In the genomic region with DNA sequence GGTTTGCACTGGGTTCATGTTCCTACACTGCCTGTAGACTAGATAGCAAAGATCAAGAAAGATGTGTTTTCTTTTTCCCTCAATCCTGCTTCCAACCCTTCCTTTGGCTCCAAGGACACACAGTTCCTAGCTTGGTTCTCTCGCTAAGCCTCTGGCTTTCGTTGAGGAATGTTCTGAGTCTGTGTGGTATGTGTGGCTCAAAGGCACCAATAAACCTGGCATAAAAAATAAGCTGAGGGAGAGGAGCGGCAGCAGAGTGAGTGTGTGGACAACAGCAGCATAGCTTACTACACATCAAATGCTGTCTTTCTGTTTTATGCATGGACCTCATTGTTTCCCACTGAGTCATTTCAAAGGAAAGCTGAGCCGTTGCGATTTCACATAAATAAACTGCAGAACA, we compare ENCODE assay signal across 21 mouse cellular contexts.
"Had no signal": no experiment of that assay in that cellular context is flagged by ENCODE, and none has a peak within 500 bp of the region (broad histone marks: within the 10 kb centered on the region; RNA-seq: fewer than 3 reads in every experiment).

No protein-coding gene starts in this region.

- H3K27ac ChIP-seq: kidney, postnatal 0 days; layer of hippocampus, adult 2 months; limb, embryonic 12.5 days; limb, embryonic 15.5 days; liver, embryonic 14.5 days; macrophage; midbrain, embryonic 12.5 days; midbrain, embryonic 15.5 days; neural tube, embryonic 13.5 days; stomach, postnatal 0 days had no signal

- H3K27me3 ChIP-seq: limb, embryonic 12.5 days; limb, embryonic 15.5 days; midbrain, embryonic 12.5 days; midbrain, embryonic 15.5 days; neural tube, embryonic 13.5 days had no signal

- H3K4me2 ChIP-seq: limb, embryonic 12.5 days; limb, embryonic 15.5 days; liver, embryonic 11.5 days; lung, embryonic 14.5 days; midbrain, embryonic 12.5 days; midbrain, embryonic 15.5 days; neural tube, embryonic 13.5 days had no signal

- H3K4me3 ChIP-seq: layer of hippocampus, adult 2 months; limb, embryonic 12.5 days; limb, embryonic 15.5 days; midbrain, embryonic 12.5 days; midbrain, embryonic 15.5 days; neural tube, embryonic 13.5 days had no signal

- H3K4me1 ChIP-seq: limb, embryonic 12.5 days; limb, embryonic 15.5 days; midbrain, embryonic 12.5 days; midbrain, embryonic 15.5 days; neural tube, embryonic 13.5 days had no signal

- DNase-seq: kidney, adult 11 months; kidney, postnatal 25 days; layer of hippocampus, adult 9-11 months; liver, postnatal 0 days; lung, embryonic 14.5 days; lung, postnatal 14 days; right cerebral cortex, postnatal 4 days; thymus, adult 2 months; thymus, postnatal 14 days; thymus, postnatal 4 days had no signal

- H3K36me3 ChIP-seq: limb, embryonic 12.5 days; limb, embryonic 15.5 days; midbrain, embryonic 12.5 days; midbrain, embryonic 15.5 days; neural tube, embryonic 13.5 days had no signal

- ATAC-seq: liver, postnatal 0 days; midbrain, embryonic 15.5 days had no signal
